ENCODE assay signal across 8 mouse cellular contexts in genomic region chr1:35849406-35850190, GRCm38 (mm10).
A peak's percentile ranks its signal among the peaks of the same experiment; 100 is the strongest.
DNase-seq lines count a peak whose midpoint lies in the region; ATAC-seq and TF ChIP-seq lines count a peak whose summit lies in the region.

No protein-coding gene starts in this region.

- H3K9me3 ChIP-seq in kidney, postnatal 0 days (replicated peaks; ENCODE audit: low read length) = no peaks in the 10 kb centered on the region
- no peaks in the 10 kb centered on the region for H3K9me3 ChIP-seq in E14TG2a.4 (ENCODE audit: low read length)
- no peaks in the 10 kb centered on the region for H3K9me3 ChIP-seq in intestine, postnatal 0 days (ENCODE audit: control insufficient read depth)

- TF ChIP-seq CTCF in kidney, postnatal 0 days (IDR thresholded peaks at IDR 0.05; ENCODE audit: low read depth) = no peak
- no peak for TF ChIP-seq CTCF in E14TG2a.4 (conservative IDR thresholded peaks at IDR 0.05; ENCODE audit: low read length)
- no peak for TF ChIP-seq CTCF in intestine, postnatal 0 days (IDR thresholded peaks at IDR 0.05; ENCODE audit: low read depth)

- H3K4me1 ChIP-seq in kidney, postnatal 0 days (replicated peaks; ENCODE audit: insufficient read depth, low read length) = no peaks in the 10 kb centered on the region
- H3K4me1 ChIP-seq in E14TG2a.4 (replicated peaks; ENCODE audit: low read depth, low read length) = peaks cover 32% of the 10 kb centered on the region
- H3K4me1 ChIP-seq in intestine, postnatal 0 days (replicated peaks; ENCODE audit: control insufficient read depth, insufficient read depth, low read length) = no peaks in the 10 kb centered on the region

- H3K4me2 ChIP-seq in kidney, postnatal 0 days (ENCODE audit: low read length) = peak overlapping the region; percentile 23; the same call in 1 of the 2 replicates
- H3K4me2 ChIP-seq in intestine, postnatal 0 days (replicated peaks; ENCODE audit: low read depth) = peak overlapping the region; percentile 9; the same call in 1 of the 2 replicates

- peak; percentile 33 to 43 for DNase-seq in cerebellum, postnatal 14 days
- DNase-seq in cerebellum, adult 11-12 months = no peak
- no peak for DNase-seq in kidney, postnatal 0 days (ENCODE audit: low spot score)
- DNase-seq in kidney, adult 18-20 months = no peak
- DNase-seq in yolk sac, embryonic 10.5 days (ENCODE audit: low spot score) = no peak
- no peak for DNase-seq in ovary, postnatal 10 days (ENCODE audit: low spot score)

- ATAC-seq in kidney, postnatal 0 days (replicated peaks; ENCODE audit: low FRiP score, low read depth) = no peak
- no peak for ATAC-seq in intestine, postnatal 0 days

- WGBS in kidney, postnatal 0 days = 75% methylated on average over 11 of the region's 11 CpGs
- WGBS in intestine, postnatal 0 days = 76% methylated on average over 11 of the region's 11 CpGs

- no peak overlapping the region for H3K9ac ChIP-seq in kidney, postnatal 0 days (ENCODE audit: low read depth, low read length)
- H3K9ac ChIP-seq in intestine, postnatal 0 days (ENCODE audit: low read depth, low read length) = no peak overlapping the region

- H3K27ac ChIP-seq in kidney, postnatal 0 days = peak overlapping the region; percentile 36; the same call in 1 of the 2 replicates
- H3K27ac ChIP-seq in intestine, postnatal 0 days (ENCODE audit: low read depth, low read length) = no peak overlapping the region

- H3K27me3 ChIP-seq in kidney, postnatal 0 days (ENCODE audit: insufficient read depth, low read length) = no peaks in the 10 kb centered on the region
- H3K27me3 ChIP-seq in E14TG2a.4 (ENCODE audit: insufficient read depth, low read length) = no peaks in the 10 kb centered on the region
- no peaks in the 10 kb centered on the region for H3K27me3 ChIP-seq in intestine, postnatal 0 days (replicated peaks; ENCODE audit: control insufficient read depth, insufficient read depth, low read length)

- no peak overlapping the region for H3K4me3 ChIP-seq in kidney, postnatal 0 days (replicated peaks; ENCODE audit: low read depth, low read length)
- peak overlapping the region; percentile 39 for H3K4me3 ChIP-seq in E14TG2a.4 (replicated peaks; ENCODE audit: low read length)
- no peak overlapping the region for H3K4me3 ChIP-seq in intestine, postnatal 0 days (ENCODE audit: low read depth, low read length)

- no peaks in the 10 kb centered on the region for H3K36me3 ChIP-seq in kidney, postnatal 0 days (ENCODE audit: insufficient read depth, low read length)
- no peaks in the 10 kb centered on the region for H3K36me3 ChIP-seq in E14TG2a.4 (ENCODE audit: insufficient read depth, low read length)
- H3K36me3 ChIP-seq in intestine, postnatal 0 days (ENCODE audit: control insufficient read depth, insufficient read depth) = no peaks in the 10 kb centered on the region

Comparison
In these comparisons a context has a peak if more than half of its experiments do, and no peak if none do; other contexts are left out.
1. DNase-seq: peak in cerebellum, postnatal 14 days (2 of 2); none in cerebellum, adult 11-12 months (single experiment), kidney, postnatal 0 days (single experiment), kidney, adult 18-20 months (single experiment), yolk sac, embryonic 10.5 days (single experiment) and ovary, postnatal 10 days (single experiment).